Mouse (Mus musculus): ENCODE measurements at regions not wholly inside any gene's neighbourhood (a gene's known extent, or its start where the extent isn't known, plus 50 kb on each side); places are given as distances from the start of the nearest gene placed in this dataset.

DNA sequence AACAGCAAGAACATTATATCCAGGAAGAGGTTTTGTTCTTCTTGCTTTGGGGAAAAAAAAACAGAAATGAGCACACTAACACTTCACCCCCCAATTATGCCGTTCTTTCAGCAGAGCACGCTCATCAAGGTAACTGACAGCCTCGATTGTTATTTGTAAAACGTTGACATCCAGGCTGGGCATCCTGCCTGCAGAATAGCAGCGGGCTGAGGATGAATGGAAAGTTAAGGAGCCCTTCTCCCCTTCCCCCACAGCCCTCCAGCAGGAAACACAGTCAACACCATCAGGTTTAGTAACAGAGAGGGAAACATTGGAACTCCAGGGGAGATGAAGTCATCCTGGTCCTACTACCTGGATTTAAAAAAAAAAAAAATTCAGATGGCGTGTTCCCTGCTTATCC is 63.3 kb upstream of the Mphosph6 start:
- H3K4me1 ChIP-seq (ENCODE audit: control insufficient read depth, insufficient read depth, low read length) = no peaks in the 10 kb centered on the region
- H3K4me2 ChIP-seq (replicated peaks; ENCODE audit: low read depth, low read length) = no peak overlapping the region
- no peaks in the 10 kb centered on the region for H3K36me3 ChIP-seq (ENCODE audit: control insufficient read depth, insufficient read depth, low read length)
- no peak overlapping the region for H3K27ac ChIP-seq (ENCODE audit: low read length)
- no peak overlapping the region for H3K4me3 ChIP-seq (ENCODE audit: low read depth, low read length)
- ATAC-seq (ENCODE audit: insufficient number of reproducible peaks, insufficient read depth, low FRiP score, low read depth) = no peak
- no peaks in the 10 kb centered on the region for H3K9me3 ChIP-seq (ENCODE audit: control insufficient read depth, low read depth, low read length)
- WGBS = 22% methylated on average over 6 of the region's 6 CpGs
- no peaks in the 10 kb centered on the region for H3K27me3 ChIP-seq (ENCODE audit: control insufficient read depth, insufficient read depth, low read length)
- H3K9ac ChIP-seq (replicated peaks; ENCODE audit: low read depth, low read length) = no peak overlapping the region

DNA sequence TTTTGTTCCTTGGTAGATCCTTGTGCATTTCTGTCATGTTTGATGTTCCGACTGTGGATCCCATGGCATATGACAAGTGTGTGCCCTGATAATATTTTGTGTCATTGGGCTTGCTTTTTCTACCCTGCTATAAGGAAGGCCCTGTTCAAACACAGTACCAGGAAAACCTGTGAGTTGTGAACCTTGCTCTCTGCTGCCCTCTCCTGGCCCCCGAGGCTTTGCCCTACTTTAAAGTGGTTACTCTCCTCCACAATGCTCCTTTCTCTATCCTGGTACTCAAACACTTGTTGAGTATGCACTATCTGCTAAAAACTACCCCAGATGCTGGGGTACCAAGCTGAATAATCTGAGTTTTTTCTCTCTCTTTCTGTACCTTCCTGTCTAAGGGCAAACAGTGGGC is 62.1 kb upstream of the Mphosph6 start:
- WGBS = 32% methylated on average over 2 of the region's 2 CpGs
- H3K4me1 ChIP-seq (ENCODE audit: control insufficient read depth, insufficient read depth, low read length) = no peaks in the 10 kb centered on the region
- no peak overlapping the region for H3K9ac ChIP-seq (replicated peaks; ENCODE audit: low read depth, low read length)
- H3K36me3 ChIP-seq (ENCODE audit: control insufficient read depth, insufficient read depth, low read length) = no peaks in the 10 kb centered on the region
- H3K9me3 ChIP-seq (ENCODE audit: control insufficient read depth, low read depth, low read length) = no peaks in the 10 kb centered on the region
- no peak overlapping the region for H3K4me2 ChIP-seq (replicated peaks; ENCODE audit: low read depth, low read length)
- ATAC-seq (ENCODE audit: insufficient number of reproducible peaks, insufficient read depth, low FRiP score, low read depth) = no peak
- H3K4me3 ChIP-seq (ENCODE audit: low read depth, low read length) = no peak overlapping the region
- no peaks in the 10 kb centered on the region for H3K27me3 ChIP-seq (ENCODE audit: control insufficient read depth, insufficient read depth, low read length)
- no peak overlapping the region for H3K27ac ChIP-seq (ENCODE audit: low read length)

DNA sequence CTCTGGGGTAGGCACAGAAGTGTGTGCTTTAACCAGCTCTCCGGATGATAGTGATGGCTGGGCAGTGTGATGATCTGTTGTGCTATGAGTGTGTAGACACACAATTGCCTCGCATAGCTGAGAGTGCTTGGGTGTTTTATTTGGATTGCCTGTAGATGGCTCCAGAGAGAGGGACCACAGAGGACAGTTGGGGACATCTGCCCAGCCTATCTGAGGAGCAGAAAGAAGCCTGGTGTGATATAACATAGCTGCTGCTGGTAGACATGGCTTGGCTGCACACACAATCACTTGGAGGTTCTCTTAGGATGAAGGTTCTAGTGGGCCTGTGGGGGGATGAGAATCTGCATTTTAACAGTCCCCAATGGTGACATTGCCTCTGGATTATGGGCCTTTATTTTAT is 60.6 kb upstream of the Mphosph6 start:
- Histone ChIP-seq H3K4me1 (ENCODE audit: control insufficient read depth, insufficient read depth, low read length) (no peaks in the 10 kb centered on the region), H3K4me2 (replicated peaks; ENCODE audit: low read depth, low read length) (no peak overlapping the region), H3K27me3 (ENCODE audit: control insufficient read depth, insufficient read depth, low read length) (no peaks in the 10 kb centered on the region), H3K9ac (replicated peaks; ENCODE audit: low read depth, low read length) (no peak overlapping the region), H3K36me3 (ENCODE audit: control insufficient read depth, insufficient read depth, low read length) (no peaks in the 10 kb centered on the region), H3K9me3 (ENCODE audit: control insufficient read depth, low read depth, low read length) (no peaks in the 10 kb centered on the region), H3K27ac (ENCODE audit: low read length) (no peak overlapping the region), H3K4me3 (ENCODE audit: low read depth, low read length) (no peak overlapping the region)
- 82% methylated on average over 2 of the region's 2 CpGs for WGBS
- no peak for ATAC-seq (ENCODE audit: insufficient number of reproducible peaks, insufficient read depth, low FRiP score, low read depth)

DNA sequence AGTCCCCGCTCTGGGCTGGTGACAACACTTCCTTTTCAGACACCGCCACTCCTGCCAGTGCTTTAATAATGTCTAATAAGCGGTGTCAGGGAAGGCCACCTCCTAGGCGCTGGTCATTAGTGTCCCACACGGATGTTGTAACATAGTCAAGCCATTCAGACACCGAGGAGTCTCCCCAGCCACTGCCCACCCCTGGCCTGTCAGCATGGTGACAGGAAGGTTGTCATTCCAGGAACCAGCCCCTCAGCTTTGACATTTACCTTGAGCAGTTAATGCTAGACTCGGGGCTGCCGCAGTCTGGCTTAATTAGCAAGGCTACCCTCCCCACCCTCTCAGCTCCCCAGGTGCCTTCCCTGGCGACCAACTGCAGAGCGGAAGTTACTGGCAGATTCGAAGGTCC is 58.0 kb upstream of the Mphosph6 start:
- no peak overlapping the region for H3K27ac ChIP-seq (ENCODE audit: low read length)
- no peak overlapping the region for H3K4me3 ChIP-seq (ENCODE audit: low read depth, low read length)
- WGBS = 15% methylated on average over 11 of the region's 11 CpGs

DNA sequence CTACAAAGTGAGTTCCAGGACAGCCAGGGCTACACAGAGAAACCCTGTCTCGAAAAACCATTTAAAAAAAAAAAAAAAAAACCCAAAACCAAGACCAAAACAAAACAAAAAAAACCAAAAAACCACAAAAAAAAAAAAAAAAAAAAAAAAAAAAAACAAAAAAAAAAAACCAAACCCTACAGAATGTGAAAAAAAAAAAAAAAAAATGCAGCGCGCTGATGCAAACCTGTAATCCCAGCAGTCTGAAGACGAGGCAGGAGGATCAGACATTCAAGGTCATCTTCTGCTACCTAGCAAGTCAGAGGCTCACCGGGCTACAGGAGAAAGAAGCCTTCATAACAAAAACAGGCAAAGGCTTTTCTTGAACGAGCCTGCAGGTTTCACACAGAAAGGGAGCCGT is 57.4 kb upstream of the Mphosph6 start:
- WGBS = 63% methylated on average over 7 of the region's 7 CpGs
- Histone ChIP-seq H3K9me3 (ENCODE audit: control insufficient read depth, low read depth, low read length) (no peaks in the 10 kb centered on the region), H3K4me3 (ENCODE audit: low read depth, low read length) (no peak overlapping the region), H3K4me2 (replicated peaks; ENCODE audit: low read depth, low read length) (no peak overlapping the region), H3K36me3 (ENCODE audit: control insufficient read depth, insufficient read depth, low read length) (no peaks in the 10 kb centered on the region), H3K4me1 (ENCODE audit: control insufficient read depth, insufficient read depth, low read length) (no peaks in the 10 kb centered on the region), H3K9ac (replicated peaks; ENCODE audit: low read depth, low read length) (no peak overlapping the region), H3K27me3 (ENCODE audit: control insufficient read depth, insufficient read depth, low read length) (no peaks in the 10 kb centered on the region), H3K27ac (ENCODE audit: low read length) (no peak overlapping the region)
- no peak for ATAC-seq (ENCODE audit: insufficient number of reproducible peaks, insufficient read depth, low FRiP score, low read depth)

More for the DNA sequence above, 58.0 kb upstream of the Mphosph6 start:
- Histone ChIP-seq H3K9ac (replicated peaks; ENCODE audit: low read depth, low read length) (no peak overlapping the region), H3K4me1 (ENCODE audit: control insufficient read depth, insufficient read depth, low read length) (no peaks in the 10 kb centered on the region), H3K27me3 (ENCODE audit: control insufficient read depth, insufficient read depth, low read length) (no peaks in the 10 kb centered on the region), H3K36me3 (ENCODE audit: control insufficient read depth, insufficient read depth, low read length) (no peaks in the 10 kb centered on the region), H3K4me2 (replicated peaks; ENCODE audit: low read depth, low read length) (no peak overlapping the region), H3K9me3 (ENCODE audit: control insufficient read depth, low read depth, low read length) (no peaks in the 10 kb centered on the region)
- no peak for ATAC-seq (ENCODE audit: insufficient number of reproducible peaks, insufficient read depth, low FRiP score, low read depth)

DNA sequence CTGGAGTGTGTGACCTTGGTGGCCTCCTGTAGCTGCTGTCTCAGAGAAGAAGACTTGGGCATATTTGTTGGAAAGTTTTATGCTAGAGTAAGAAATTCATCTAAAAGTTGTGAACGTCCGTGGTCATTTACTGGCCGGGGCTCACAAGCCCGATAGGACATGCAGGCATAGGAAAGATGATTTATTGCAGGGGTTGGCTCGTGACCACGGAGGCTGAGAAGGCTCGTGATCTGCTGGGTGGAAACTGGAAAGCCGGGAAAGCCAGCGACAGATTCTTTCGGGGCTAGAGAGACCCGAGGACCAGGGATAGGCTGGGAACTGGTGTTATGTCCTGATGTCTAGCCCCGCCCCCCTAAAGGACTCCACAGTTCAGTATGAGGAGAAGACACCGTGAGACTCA is 54.4 kb upstream of the Mphosph6 start:
- Histone ChIP-seq H3K36me3 (ENCODE audit: control insufficient read depth, insufficient read depth, low read length) (no peaks in the 10 kb centered on the region), H3K9me3 (ENCODE audit: control insufficient read depth, low read depth, low read length) (no peaks in the 10 kb centered on the region), H3K4me2 (replicated peaks; ENCODE audit: low read depth, low read length) (no peak overlapping the region), H3K27me3 (ENCODE audit: control insufficient read depth, insufficient read depth, low read length) (no peaks in the 10 kb centered on the region), H3K4me3 (ENCODE audit: low read depth, low read length) (no peak overlapping the region), H3K4me1 (ENCODE audit: control insufficient read depth, insufficient read depth, low read length) (no peaks in the 10 kb centered on the region), H3K9ac (replicated peaks; ENCODE audit: low read depth, low read length) (no peak overlapping the region), H3K27ac (ENCODE audit: low read length) (no peak overlapping the region)
- WGBS = 63% methylated on average over 13 of the region's 13 CpGs
- no peak for ATAC-seq (ENCODE audit: insufficient number of reproducible peaks, insufficient read depth, low FRiP score, low read depth)

DNA sequence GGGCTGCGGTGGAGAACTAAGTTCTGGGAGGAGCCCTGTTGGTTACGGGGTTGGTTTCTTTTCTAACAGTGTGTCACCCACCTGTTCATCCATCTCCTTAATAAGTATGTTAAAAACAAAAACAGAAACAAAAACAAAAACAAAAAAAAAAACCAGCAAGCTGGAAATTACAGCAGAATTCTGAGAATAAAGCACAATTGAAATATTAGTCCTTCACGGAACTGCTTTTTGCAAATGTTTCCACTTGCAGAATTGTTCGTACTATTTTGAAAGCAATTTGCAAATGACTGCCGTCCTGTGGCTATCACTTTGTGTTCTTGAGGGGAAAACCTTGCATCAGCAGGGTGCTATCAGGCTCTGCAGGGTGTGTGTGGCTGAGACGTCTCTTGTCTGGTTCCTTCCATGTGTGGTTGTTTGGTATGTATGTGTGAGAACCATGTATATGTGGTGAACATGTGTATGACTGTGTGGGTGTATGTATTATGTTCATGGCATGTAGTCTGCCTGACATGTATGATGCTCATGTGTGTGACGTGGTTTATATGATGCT is 53.3 kb upstream of the Mphosph6 start:
- Histone ChIP-seq H3K4me3 (ENCODE audit: low read depth, low read length) (no peak overlapping the region), H3K27me3 (ENCODE audit: control insufficient read depth, insufficient read depth, low read length) (no peaks in the 10 kb centered on the region), H3K9me3 (ENCODE audit: control insufficient read depth, low read depth, low read length) (no peaks in the 10 kb centered on the region), H3K27ac (ENCODE audit: low read length) (no peak overlapping the region), H3K4me2 (replicated peaks; ENCODE audit: low read depth, low read length) (no peak overlapping the region), H3K4me1 (ENCODE audit: control insufficient read depth, insufficient read depth, low read length) (no peaks in the 10 kb centered on the region), H3K36me3 (ENCODE audit: control insufficient read depth, insufficient read depth, low read length) (no peaks in the 10 kb centered on the region), H3K9ac (replicated peaks; ENCODE audit: low read depth, low read length) (no peak overlapping the region)
- no peak for ATAC-seq (ENCODE audit: insufficient number of reproducible peaks, insufficient read depth, low FRiP score, low read depth)
- WGBS = 92% methylated on average over 7 of the region's 7 CpGs

DNA sequence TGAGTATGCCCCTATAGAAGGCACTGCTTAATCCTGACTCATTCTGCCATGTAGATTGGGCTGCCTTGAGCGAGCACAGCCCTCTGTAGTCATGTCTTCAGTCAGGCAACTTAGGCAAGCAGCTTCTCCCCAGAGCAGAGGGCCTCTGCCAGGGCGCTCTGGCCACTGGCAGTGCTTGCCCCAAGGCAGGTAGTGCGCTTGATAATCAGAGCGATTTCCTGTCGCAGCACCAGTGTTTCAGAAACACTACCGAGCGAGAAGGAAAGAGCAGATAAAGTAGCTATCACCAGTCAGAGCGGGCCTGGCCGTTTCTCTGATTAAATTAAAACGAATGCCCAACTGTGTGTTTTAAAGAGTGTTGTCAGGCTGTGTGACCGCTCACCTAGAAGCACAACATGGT is 52.6 kb upstream of the Mphosph6 start:
- 86% methylated on average over 11 of the region's 11 CpGs for WGBS

DNA sequence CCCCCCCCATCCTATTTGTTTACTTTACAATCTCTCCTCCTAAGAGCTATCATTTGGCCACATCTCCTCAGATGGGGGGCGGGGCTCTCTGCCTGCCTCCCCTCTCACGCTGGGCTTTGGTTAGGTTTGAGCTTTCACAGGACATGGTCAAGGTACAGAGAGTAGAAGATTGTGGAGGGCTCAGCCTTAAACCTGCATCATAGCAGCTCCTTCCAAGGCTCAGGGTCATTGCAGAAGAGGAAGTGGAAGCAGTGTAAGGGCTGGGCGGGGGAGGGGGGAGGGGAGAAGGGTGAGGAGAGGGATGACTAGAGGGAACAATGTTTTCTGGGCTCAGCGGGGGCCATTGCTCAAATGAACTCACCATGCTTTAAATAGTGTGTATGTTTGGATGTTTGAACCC is 51.7 kb upstream of the Mphosph6 start:
- 40% methylated on average over 4 of the region's 4 CpGs for WGBS
- Histone ChIP-seq H3K4me2 (replicated peaks; ENCODE audit: low read depth, low read length) (no peak overlapping the region), H3K27me3 (ENCODE audit: control insufficient read depth, insufficient read depth, low read length) (no peaks in the 10 kb centered on the region), H3K27ac (ENCODE audit: low read length) (no peak overlapping the region), H3K9ac (replicated peaks; ENCODE audit: low read depth, low read length) (no peak overlapping the region), H3K4me3 (ENCODE audit: low read depth, low read length) (no peak overlapping the region), H3K9me3 (ENCODE audit: control insufficient read depth, low read depth, low read length) (no peaks in the 10 kb centered on the region), H3K36me3 (ENCODE audit: control insufficient read depth, insufficient read depth, low read length) (no peaks in the 10 kb centered on the region), H3K4me1 (ENCODE audit: control insufficient read depth, insufficient read depth, low read length) (no peaks in the 10 kb centered on the region)
- no peak; the same call in 1 of the 2 replicates for ATAC-seq (ENCODE audit: insufficient number of reproducible peaks, insufficient read depth, low FRiP score, low read depth)

More for the DNA sequence above, 52.6 kb upstream of the Mphosph6 start:
- H3K27me3 ChIP-seq (ENCODE audit: control insufficient read depth, insufficient read depth, low read length) = no peaks in the 10 kb centered on the region
- no peak overlapping the region for H3K4me3 ChIP-seq (ENCODE audit: low read depth, low read length)
- no peak overlapping the region for H3K9ac ChIP-seq (replicated peaks; ENCODE audit: low read depth, low read length)
- no peak overlapping the region for H3K4me2 ChIP-seq (replicated peaks; ENCODE audit: low read depth, low read length)
- no peaks in the 10 kb centered on the region for H3K4me1 ChIP-seq (ENCODE audit: control insufficient read depth, insufficient read depth, low read length)
- no peaks in the 10 kb centered on the region for H3K9me3 ChIP-seq (ENCODE audit: control insufficient read depth, low read depth, low read length)
- H3K27ac ChIP-seq (ENCODE audit: low read length) = no peak overlapping the region
- no peaks in the 10 kb centered on the region for H3K36me3 ChIP-seq (ENCODE audit: control insufficient read depth, insufficient read depth, low read length)
- ATAC-seq (ENCODE audit: insufficient number of reproducible peaks, insufficient read depth, low FRiP score, low read depth) = no peak
